Mouse (Mus musculus) embryonic fibroblast, embryonic 13.5 days (primary cell): ENCODE measurements around the gene Crk.

Source experiments
- CTCF ChIP-seq: IDR thresholded peaks from 2 replicates; pipeline ENCODE4 v1.5.1; 2011; ENCODE audit warnings: mild to moderate bottlenecking, control low read depth, low read length, moderate library complexity, borderline replicate concordance; ENCODE audit not compliant: insufficient read depth
- POLR2A ChIP-seq: IDR thresholded peaks from 2 replicates; pipeline ENCODE4 v1.6.1; 2011; ENCODE audit warnings: low read depth, mild to moderate bottlenecking, control low read depth, low read length, moderate library complexity

DNA sequence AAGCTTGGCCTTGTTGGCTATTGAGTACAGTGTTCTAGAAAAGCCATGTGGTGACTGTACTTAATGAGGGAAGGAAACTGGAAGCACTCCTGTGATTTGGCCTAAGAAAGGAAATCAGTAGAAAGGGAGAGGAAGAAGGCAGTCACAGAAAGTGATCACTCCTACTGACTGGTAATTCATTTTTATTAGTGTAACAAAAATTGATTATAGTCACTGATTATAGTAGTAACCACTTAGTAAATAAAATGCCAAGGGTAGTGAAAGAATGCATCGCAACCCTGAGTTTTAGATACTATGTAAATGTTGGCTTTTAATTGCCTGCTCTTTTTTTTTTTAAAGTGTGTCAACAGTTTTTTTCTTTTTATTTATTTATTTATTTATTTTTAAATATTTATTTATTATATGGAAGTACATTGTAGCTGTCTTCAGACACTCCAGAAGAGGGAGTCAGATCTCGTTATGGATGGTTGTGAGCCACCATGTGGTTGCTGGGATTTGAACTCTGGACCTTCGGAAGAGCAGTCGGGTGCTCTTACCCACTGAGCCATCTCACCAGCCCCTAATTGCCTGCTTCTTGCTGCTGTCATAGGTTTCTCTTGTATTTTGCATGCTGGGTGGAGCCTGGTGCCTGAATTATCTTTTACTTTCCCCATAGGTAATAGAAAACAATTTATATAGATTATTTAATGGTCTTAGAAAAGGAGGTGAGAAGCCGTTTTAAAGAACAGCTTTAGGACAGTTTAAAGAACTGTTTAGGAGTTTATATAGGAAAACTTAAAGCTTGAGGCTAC is 56.6 kb downstream of the Crk start:
- no peak for TF ChIP-seq CTCF
- TF ChIP-seq POLR2A = no peak
